Comparison of ENCODE assay signal across 10 mouse cellular contexts in the genomic region with DNA sequence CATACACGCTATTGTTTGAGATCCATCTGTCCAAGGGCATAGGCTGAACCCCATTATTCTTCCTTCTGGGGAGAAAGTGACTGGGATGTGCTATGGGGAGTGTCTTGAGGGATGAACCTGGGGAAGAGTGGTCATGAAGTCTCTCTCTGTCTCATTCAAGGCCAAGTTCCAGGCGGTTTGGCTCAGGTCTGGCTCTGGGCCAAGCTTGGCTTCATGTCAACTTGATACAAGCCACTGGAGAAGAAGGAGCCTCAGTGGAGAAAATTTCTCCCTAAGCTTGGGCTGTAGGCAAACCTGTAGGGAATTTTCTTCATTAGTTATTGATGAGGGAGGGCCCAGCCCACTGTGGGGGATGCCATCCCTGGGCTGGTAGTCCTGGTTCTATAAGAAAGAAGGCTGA. TPM values are rescaled to one million over a fixed set of nuclear protein-coding genes. Genes with fewer than 3 reads are reported as not detected.
DNase-seq lines count a peak whose midpoint lies in the region; ATAC-seq and TF ChIP-seq lines count a peak whose summit lies in the region.
"Had no signal": no experiment of that assay in that cellular context is flagged by ENCODE, and none has a peak within 500 bp of the region (broad histone marks: within the 10 kb centered on the region; RNA-seq: fewer than 3 reads in every experiment).

No protein-coding gene starts in this region.

- WGBS in kidney, adult 2 months, result 44% methylated on average over 2 of the region's 2 CpGs
- WGBS in intestine, embryonic 16.5 days, result 57% methylated on average over 2 of the region's 2 CpGs

- no peaks in the 10 kb centered on the region for H3K36me3 ChIP-seq in kidney, adult 2 months (ENCODE audit: control insufficient read depth, insufficient read depth, low read length)
- no peaks in the 10 kb centered on the region for H3K36me3 ChIP-seq in intestine, embryonic 16.5 days (ENCODE audit: control insufficient read depth, insufficient read depth, low read length)
- H3K36me3 ChIP-seq: hindbrain, embryonic 13.5 days had no signal

- DNase-seq in heart, postnatal 10 days, result peak; percentile 37 to 51
- DNase-seq in heart, adult 11 months, result no peak
- DNase-seq in 416B (ENCODE audit: low read depth), result peak; percentile 82
- peak; percentile 85 for DNase-seq in adrenal gland, postnatal 14 days
- peak; percentile 74 for DNase-seq in kidney, adult 2 months
- no peak for DNase-seq in thymus, postnatal 25 days
- DNase-seq in urinary bladder, adult 18-20 months (ENCODE audit: low spot score in 2 of 2), result no peak
- DNase-seq: thymus, adult 18-20 months had no signal

- no peaks in the 10 kb centered on the region for H3K9me3 ChIP-seq in intestine, embryonic 16.5 days (ENCODE audit: control insufficient read depth, low read length)
- H3K9me3 ChIP-seq: hindbrain, embryonic 13.5 days had no signal

- no peak overlapping the region for H3K4me3 ChIP-seq in kidney, adult 2 months (ENCODE audit: insufficient read depth, low read depth, low read length)
- H3K4me3 ChIP-seq in intestine, embryonic 16.5 days (ENCODE audit: low read length), result no peak overlapping the region
- H3K4me3 ChIP-seq: hindbrain, embryonic 13.5 days had no signal

- H3K4me2 ChIP-seq in intestine, embryonic 16.5 days (ENCODE audit: low read depth, low read length), result no peak overlapping the region
- H3K4me2 ChIP-seq: hindbrain, embryonic 13.5 days had no signal

- TF ChIP-seq POLR2A in kidney, adult 2 months (IDR thresholded peaks at IDR 0.05; ENCODE audit: low read depth, low read length), result no peak

- no peaks in the 10 kb centered on the region for H3K27me3 ChIP-seq in kidney, adult 2 months (replicated peaks; ENCODE audit: control insufficient read depth, insufficient read depth, low read length)
- H3K27me3 ChIP-seq in intestine, embryonic 16.5 days (replicated peaks; ENCODE audit: control insufficient read depth, insufficient read depth, low read length), result no peaks in the 10 kb centered on the region

- H3K4me1 ChIP-seq in kidney, adult 2 months (ENCODE audit: control insufficient read depth, insufficient read depth, low read length), result 0 out of 2 replicates have a peak, but pooled peaks cover 3% of the 10 kb centered on the region
- no peaks in the 10 kb centered on the region for H3K4me1 ChIP-seq in intestine, embryonic 16.5 days (ENCODE audit: control insufficient read depth, insufficient read depth, low read length)

- H3K27ac ChIP-seq in kidney, adult 2 months (ENCODE audit: insufficient read depth, low read depth, low read length), result 0 out of 2 replicates have a peak overlapping the region, but pooled peaks have one; percentile 14
- H3K27ac ChIP-seq in intestine, embryonic 16.5 days (ENCODE audit: low read length), result no peak overlapping the region
- H3K27ac ChIP-seq: hindbrain, embryonic 13.5 days had no signal

- ATAC-seq in intestine, embryonic 16.5 days, result no peak

- intact Hi-C loops in heart, postnatal 10 days (cut with DNase I), result no loop called here

- no peak overlapping the region for H3K9ac ChIP-seq in intestine, embryonic 16.5 days (ENCODE audit: low read depth, low read length)
- H3K9ac ChIP-seq: hindbrain, embryonic 13.5 days had no signal

- no peak for TF ChIP-seq CTCF in kidney, adult 2 months (conservative IDR thresholded peaks at IDR 0.05; ENCODE audit: insufficient read depth, insufficient read length, low read depth, low read length)

RNA-seq across cellular contexts. Expression of a gene that starts 48.0 kb away (rescaled TPM):
- total RNA-seq in heart, postnatal 10 days (2021), result 1 to 10 TPM; 1.8 to 3.1 TPM
- total RNA-seq in adrenal gland, postnatal 14 days (2021), result 5.4 and 6.3 TPM in 2 replicates
- polyA plus RNA-seq in kidney, adult 2 months (2012; rRNA removed), result 4.4 and 5.3 TPM in 2 replicates
- polyA plus RNA-seq in intestine, embryonic 16.5 days (2015; fragmentation: Nextera tagmentation; extraction: Ambion mirVana), result 1.4 and 1.5 TPM in 2 replicates

Comparison
In these comparisons a context has a peak if more than half of its experiments do, and no peak if none do; other contexts are left out.
1. DNase-seq: peak in heart, postnatal 10 days (2 of 2), 416B (single experiment), adrenal gland, postnatal 14 days (single experiment) and kidney, adult 2 months (single experiment); none in heart, adult 11 months (single experiment), thymus, postnatal 25 days (single experiment) and urinary bladder, adult 18-20 months (0 of 2).